Comparison of ENCODE assay signal across 23 mouse cellular contexts in genomic region chr7:119532924-119533323, GRCm38 (mm10). TPM values are rescaled to one million over a fixed set of nuclear protein-coding genes. Genes with fewer than 3 reads are reported as not detected.
DNase-seq lines count a peak whose midpoint lies in the region; ATAC-seq and TF ChIP-seq lines count a peak whose summit lies in the region.
"Had no signal": no experiment of that assay in that cellular context is flagged by ENCODE, and none has a peak within 500 bp of the region (broad histone marks: within the 10 kb centered on the region; RNA-seq: fewer than 3 reads in every experiment).

No protein-coding gene starts in this region.

- no peaks in the 10 kb centered on the region for H3K9me3 ChIP-seq in kidney, embryonic 16.5 days (ENCODE audit: low read length)
- H3K9me3 ChIP-seq in kidney, embryonic 15.5 days (replicated peaks) = no peaks in the 10 kb centered on the region

- ATAC-seq in kidney, embryonic 16.5 days (ENCODE audit: low FRiP score, low TSS enrichment) = no peak
- ATAC-seq in kidney, embryonic 15.5 days (replicated peaks; ENCODE audit: low FRiP score) = no peak
- ATAC-seq: activated CD4-positive, CD25-positive, alpha-beta regulatory T cell, adult 4 months; CD4-positive, CD25-positive, alpha-beta regulatory T cell, adult 4 months; Patski had no signal

- H3K4me1 ChIP-seq in kidney, adult 2 months (ENCODE audit: control insufficient read depth, insufficient read depth, low read length) = peaks cover 23% of the 10 kb centered on the region
- H3K4me1 ChIP-seq in kidney, embryonic 16.5 days (ENCODE audit: insufficient read depth, low read length) = peaks cover 2% of the 10 kb centered on the region
- no peaks in the 10 kb centered on the region for H3K4me1 ChIP-seq in kidney, embryonic 15.5 days

- H3K27me3 ChIP-seq in kidney, adult 2 months (replicated peaks; ENCODE audit: control insufficient read depth, insufficient read depth, low read length) = no peaks in the 10 kb centered on the region
- no peaks in the 10 kb centered on the region for H3K27me3 ChIP-seq in kidney, embryonic 16.5 days (ENCODE audit: insufficient read depth, low read length)
- H3K27me3 ChIP-seq in kidney, embryonic 15.5 days = no peaks in the 10 kb centered on the region
- H3K27me3 ChIP-seq: CH12.LX, Patski had no signal

- no peak for TF ChIP-seq POLR2A in kidney, adult 2 months (IDR thresholded peaks at IDR 0.05; ENCODE audit: low read depth, low read length)

- H3K4me2 ChIP-seq in kidney, embryonic 16.5 days (replicated peaks; ENCODE audit: low read depth, low read length) = no peak overlapping the region
- no peak overlapping the region for H3K4me2 ChIP-seq in kidney, embryonic 15.5 days

- peaks cover 5% of the 10 kb centered on the region; the same call in 1 of the 2 replicates for H3K36me3 ChIP-seq in kidney, adult 2 months (ENCODE audit: control insufficient read depth, insufficient read depth, low read length)
- H3K36me3 ChIP-seq in kidney, embryonic 16.5 days (ENCODE audit: insufficient read depth, low read length) = no peaks in the 10 kb centered on the region
- no peaks in the 10 kb centered on the region for H3K36me3 ChIP-seq in kidney, embryonic 15.5 days
- H3K36me3 ChIP-seq: G1E had no signal

- TF ChIP-seq CTCF in kidney, adult 2 months (conservative IDR thresholded peaks at IDR 0.05; ENCODE audit: insufficient read depth, insufficient read length, low read depth, low read length) = no peak

- H3K9ac ChIP-seq in kidney, embryonic 16.5 days (replicated peaks; ENCODE audit: low read length) = no peak overlapping the region
- H3K9ac ChIP-seq in kidney, embryonic 15.5 days = no peak overlapping the region

- WGBS in kidney, adult 2 months = 19% methylated on average over 1 of the region's 1 CpGs
- 42% methylated on average over 1 of the region's 1 CpGs for WGBS in kidney, embryonic 16.5 days
- 56% methylated on average over 1 of the region's 1 CpGs for WGBS in kidney, embryonic 15.5 days

- no peak overlapping the region for H3K4me3 ChIP-seq in kidney, adult 2 months (ENCODE audit: insufficient read depth, low read depth, low read length)
- H3K4me3 ChIP-seq in kidney, embryonic 16.5 days (ENCODE audit: low read length) = no peak overlapping the region
- H3K4me3 ChIP-seq in kidney, embryonic 15.5 days (replicated peaks) = no peak overlapping the region

- DNase-seq in kidney, adult 2 months = peak; percentile 73
- no peak for DNase-seq in kidney, postnatal 25 days
- peak; percentile 67 for DNase-seq in kidney, adult 9 months
- DNase-seq in kidney, adult 18-20 months = no peak
- DNase-seq: adrenal gland, adult 2 months; adrenal gland, adult 8-10 months; adrenal gland, postnatal 10 days; adrenal gland, postnatal 14 days; adrenal gland, postnatal 25 days; adrenal gland, postnatal 36 days; B cell, adult 2 months; cerebellum, adult 11 months; cerebellum, adult 11-12 months; cerebellum, adult 18-20 months had no signal

- H3K27ac ChIP-seq in kidney, adult 2 months (ENCODE audit: insufficient read depth, low read depth, low read length) = peak overlapping the region; percentile 98
- H3K27ac ChIP-seq in kidney, embryonic 16.5 days (ENCODE audit: low read length) = peak overlapping the region; percentile 31; the same call in 1 of the 2 replicates
- H3K27ac ChIP-seq in kidney, embryonic 15.5 days = no peak overlapping the region

RNA-seq across cellular contexts. Expression of gene Pdilt, which starts 9.6 kb away (rescaled TPM):
- 1.4 and 2.2 TPM in 2 replicates for polyA plus RNA-seq in kidney, adult 2 months (2012; rRNA removed)
- 0.10 and 0.21 TPM in 2 replicates for polyA plus RNA-seq in kidney, embryonic 16.5 days (2015; fragmentation: Nextera tagmentation; extraction: Ambion mirVana)
- polyA plus RNA-seq in kidney, embryonic 15.5 days (2015; fragmentation: Nextera tagmentation; extraction: Ambion mirVana) = 0.06 and 0.10 TPM in 2 replicates
- polyA plus RNA-seq: activated CD4-positive, CD25-positive, alpha-beta regulatory T cell, adult 4 months; adrenal gland, adult 2 months; C2C12; CD4-positive, CD25-positive, alpha-beta regulatory T cell, adult 4 months; G1E; Patski had no signal

RNA-seq across cellular contexts. Expression of gene Acsm5, which starts 13.7 kb away (rescaled TPM):
- polyA plus RNA-seq in kidney, adult 2 months (2012; rRNA removed) = 78.2 and 91.7 TPM in 2 replicates
- polyA plus RNA-seq in kidney, embryonic 16.5 days (2015; fragmentation: Nextera tagmentation; extraction: Ambion mirVana) = 1.2 TPM in 2 replicates
- polyA plus RNA-seq in kidney, embryonic 15.5 days (2015; fragmentation: Nextera tagmentation; extraction: Ambion mirVana) = 0.64 and 1.0 TPM in 2 replicates
- polyA plus RNA-seq: activated CD4-positive, CD25-positive, alpha-beta regulatory T cell, adult 4 months; brain, embryonic 14.5 days; C2C12; CD4-positive, CD25-positive, alpha-beta regulatory T cell, adult 4 months; G1E had no signal

RNA-seq across cellular contexts. Expression of gene Acsm2, which starts 21.2 kb away (rescaled TPM):
- polyA plus RNA-seq in kidney, adult 2 months (2012; rRNA removed) = 980 and 1,120 TPM in 2 replicates
- 54.0 and 59.8 TPM in 2 replicates for polyA plus RNA-seq in kidney, embryonic 16.5 days (2015; fragmentation: Nextera tagmentation; extraction: Ambion mirVana)
- polyA plus RNA-seq in kidney, embryonic 15.5 days (2015; fragmentation: Nextera tagmentation; extraction: Ambion mirVana) = 26.0 and 29.4 TPM in 2 replicates
- polyA plus RNA-seq: adrenal gland, adult 2 months; brain, embryonic 14.5 days; C2C12; G1E had no signal

RNA-seq across cellular contexts. Expression of gene Umod, which starts 53.8 kb away (rescaled TPM):
- polyA plus RNA-seq in kidney, adult 2 months (2012; rRNA removed) = 2,888 and 4,030 TPM in 2 replicates
- polyA plus RNA-seq in kidney, embryonic 16.5 days (2015; fragmentation: Nextera tagmentation; extraction: Ambion mirVana) = 8.3 and 10.0 TPM in 2 replicates
- polyA plus RNA-seq in kidney, embryonic 15.5 days (2015; fragmentation: Nextera tagmentation; extraction: Ambion mirVana) = 3.5 and 4.6 TPM in 2 replicates
- polyA plus RNA-seq: activated CD4-positive, CD25-positive, alpha-beta regulatory T cell, adult 4 months; adrenal gland, adult 2 months; brain, embryonic 14.5 days; C2C12; CD4-positive, CD25-positive, alpha-beta regulatory T cell, adult 4 months; G1E; Patski had no signal

Comparison
In these comparisons a context has a peak if more than half of its experiments do, and no peak if none do; other contexts are left out.
1. DNase-seq: peak in kidney, adult 2 months (single experiment) and kidney, adult 9 months (single experiment); none in kidney, postnatal 25 days (0 of 2) and kidney, adult 18-20 months (single experiment).
2. RNA of gene Acsm5, which starts 13.7 kb away (polyA plus RNA-seq): 78.2 to 91.7 TPM in kidney, adult 2 months; 1.2 TPM in kidney, embryonic 16.5 days and 0.64 to 1.0 TPM in kidney, embryonic 15.5 days; every median in the first group is over 10 times any median in the second.
3. RNA of gene Acsm2, which starts 21.2 kb away (polyA plus RNA-seq): 980 to 1,120 TPM in kidney, adult 2 months; 54.0 to 59.8 TPM in kidney, embryonic 16.5 days and 26.0 to 29.4 TPM in kidney, embryonic 15.5 days; every median in the first group is over 10 times any median in the second.